Mouse (Mus musculus): ENCODE results near the gene Srd5a3.

DNA sequence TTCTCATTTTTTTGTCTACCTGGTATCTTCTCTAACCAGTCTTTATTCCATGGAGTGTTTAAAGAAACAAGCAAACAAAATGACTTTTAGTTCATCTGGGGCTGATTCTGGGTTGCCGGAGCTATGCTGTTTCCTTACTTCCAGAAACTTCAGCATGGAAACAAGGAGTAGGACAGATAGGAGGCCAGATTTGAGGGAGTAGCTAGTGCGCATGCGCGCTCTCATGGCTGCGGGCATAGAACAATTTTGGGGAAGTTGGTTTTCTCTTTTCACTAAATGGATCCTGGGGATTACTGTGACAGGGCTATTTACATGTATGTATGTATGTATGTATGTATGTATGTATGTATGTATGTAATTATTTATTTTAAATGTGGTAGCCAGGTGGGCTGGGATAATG, 39.1 kb downstream of the Srd5a3 start:
- TF ChIP-seq POLR2A (IDR thresholded peaks at IDR 0.05; ENCODE audit: borderline replicate concordance, extremely low read depth, insufficient read depth, insufficient read length, poor library complexity, severe bottlenecking) (no peak), CTCF (IDR thresholded peaks at IDR 0.05; ENCODE audit: borderline replicate concordance, extremely low read depth, insufficient read depth, insufficient read length) (no peak)
